8 mouse cellular contexts compared by ENCODE assay signal in the genomic region with DNA sequence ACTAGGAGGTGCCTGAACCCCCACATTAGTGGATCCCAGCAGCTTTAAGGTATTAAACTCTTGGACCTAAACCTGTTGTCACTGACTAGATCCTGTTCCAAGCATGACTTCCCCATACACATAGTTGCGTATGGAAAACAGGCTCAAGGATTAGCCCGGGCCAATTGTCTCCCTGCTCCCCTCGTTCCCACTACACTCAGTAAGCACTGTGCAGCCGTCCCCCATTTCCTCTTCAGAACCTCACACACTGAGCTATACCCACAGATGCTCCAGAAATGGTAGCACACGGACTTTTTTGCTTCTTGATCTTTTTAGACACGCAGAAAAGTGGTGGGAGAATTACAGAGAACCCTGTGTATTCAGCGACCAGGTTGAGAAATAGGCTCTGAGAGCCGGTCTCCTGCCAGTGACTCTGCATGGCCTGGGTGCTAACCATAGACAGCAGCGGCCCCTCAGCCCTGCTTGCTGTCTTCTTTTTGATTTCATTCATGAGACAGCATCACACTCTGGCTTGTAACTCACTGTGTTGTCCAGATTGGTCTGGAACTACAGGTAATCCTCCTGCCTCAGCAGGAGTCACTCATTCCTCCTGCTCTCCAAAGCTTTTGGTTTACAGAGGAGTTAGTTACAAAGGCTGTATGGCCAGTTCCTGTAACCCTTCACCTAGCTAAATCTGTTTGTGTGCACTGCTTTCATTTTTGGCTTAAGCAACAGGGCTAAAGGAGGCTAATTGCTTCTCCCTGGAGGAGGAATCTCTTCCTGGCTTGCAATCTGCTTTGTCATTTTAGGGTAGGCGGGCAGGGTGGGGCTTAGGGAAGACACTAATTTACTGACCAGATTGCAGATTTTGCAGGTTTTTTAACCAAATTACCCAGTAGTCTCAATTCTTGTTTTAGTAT. TPM values are rescaled to one million over a fixed set of nuclear protein-coding genes. Genes with fewer than 3 reads are reported as not detected.
A peak's percentile ranks its signal among the peaks of the same experiment; 100 is the strongest.
DNase-seq lines count a peak whose midpoint lies in the region; ATAC-seq and TF ChIP-seq lines count a peak whose summit lies in the region.

No protein-coding gene starts in this region.

- no peak for TF ChIP-seq CTCF in lung, adult 2 months (IDR thresholded peaks at IDR 0.05; ENCODE audit: insufficient read depth, low read length)
- no peak for TF ChIP-seq CTCF in small intestine, adult 2 months (IDR thresholded peaks at IDR 0.05; ENCODE audit: extremely low read depth, insufficient read length, insufficient replicate concordance, low read depth, low read length)

- ATAC-seq in forebrain, embryonic 15.5 days (replicated peaks): no peak
- ATAC-seq in forebrain, embryonic 16.5 days: no peak
- no peak for ATAC-seq in heart, embryonic 14.5 days (ENCODE audit: insufficient number of reproducible peaks, insufficient read depth, low FRiP score, low read depth)
- no peak for ATAC-seq in monocyte, adult 5-6 weeks (replicated peaks; ENCODE audit: insufficient number of reproducible peaks, low FRiP score, low TSS enrichment, poor library complexity, severe bottlenecking)

- peak; percentile 43 for DNase-seq in lung, postnatal 10 days
- no peak for DNase-seq in lung, adult 2 months
- no peak for DNase-seq in c-Kit-positive CD71-positive TER-119-positive erythroid progenitor cells, embryonic 14.5 days (ENCODE audit: low spot score)

- H3K27me3 ChIP-seq in forebrain, embryonic 15.5 days: no peaks in the 10 kb centered on the region
- H3K27me3 ChIP-seq in forebrain, embryonic 16.5 days (replicated peaks; ENCODE audit: control insufficient read depth, insufficient read depth, low read length): no peaks in the 10 kb centered on the region
- no peaks in the 10 kb centered on the region for H3K27me3 ChIP-seq in heart, embryonic 14.5 days (ENCODE audit: control insufficient read depth, insufficient read depth, low read length)
- H3K27me3 ChIP-seq in small intestine, adult 2 months (ENCODE audit: control insufficient read depth, insufficient read depth, low read length): no peaks in the 10 kb centered on the region

- 0 out of 2 replicates have a peak overlapping the region, but pooled peaks have one; percentile 9 for H3K27ac ChIP-seq in forebrain, embryonic 15.5 days (replicated peaks)
- no peak overlapping the region for H3K27ac ChIP-seq in forebrain, embryonic 16.5 days (ENCODE audit: low read length)
- no peak overlapping the region for H3K27ac ChIP-seq in heart, embryonic 14.5 days (replicated peaks in 1 of 2; ENCODE audit: control insufficient read depth in 1 of 2, insufficient read depth in 1 of 2, low read depth in 2 of 2, low read length in 2 of 2)
- H3K27ac ChIP-seq in small intestine, adult 2 months (ENCODE audit: insufficient read depth, low read depth, low read length): peak overlapping the region; percentile 50

- H3K9ac ChIP-seq in forebrain, embryonic 15.5 days (replicated peaks): no peak overlapping the region
- H3K9ac ChIP-seq in forebrain, embryonic 16.5 days (replicated peaks; ENCODE audit: low read depth, low read length): no peak overlapping the region
- H3K9ac ChIP-seq in heart, embryonic 14.5 days (ENCODE audit: low read length): peak overlapping the region; percentile 25

- no peak overlapping the region for H3K4me3 ChIP-seq in forebrain, embryonic 15.5 days
- no peak overlapping the region for H3K4me3 ChIP-seq in forebrain, embryonic 16.5 days (replicated peaks; ENCODE audit: low read length)
- H3K4me3 ChIP-seq in lung, adult 2 months (replicated peaks; ENCODE audit: extremely low read depth, low read depth, low read length): no peak overlapping the region
- H3K4me3 ChIP-seq in heart, embryonic 14.5 days (ENCODE audit: control insufficient read depth in 1 of 2, insufficient read depth in 1 of 2, low read depth in 1 of 2, low read length in 2 of 2): no peak overlapping the region
- H3K4me3 ChIP-seq in small intestine, adult 2 months (ENCODE audit: low read depth, low read length): no peak overlapping the region

- H3K36me3 ChIP-seq in forebrain, embryonic 15.5 days: no peaks in the 10 kb centered on the region
- H3K36me3 ChIP-seq in forebrain, embryonic 16.5 days (ENCODE audit: control insufficient read depth, insufficient read depth): no peaks in the 10 kb centered on the region; the same call in 1 of the 2 replicates
- H3K36me3 ChIP-seq in heart, embryonic 14.5 days (ENCODE audit: control insufficient read depth, insufficient read depth, low read length): 0 out of 2 replicates have a peak, but pooled peaks cover 8% of the 10 kb centered on the region
- H3K36me3 ChIP-seq in small intestine, adult 2 months (ENCODE audit: control insufficient read depth, insufficient read depth, low read length): peaks cover 2% of the 10 kb centered on the region; the same call in 1 of the 2 replicates

- H3K4me2 ChIP-seq in forebrain, embryonic 15.5 days (replicated peaks): no peak overlapping the region
- no peak overlapping the region for H3K4me2 ChIP-seq in forebrain, embryonic 16.5 days (ENCODE audit: low read length)
- no peak overlapping the region for H3K4me2 ChIP-seq in heart, embryonic 14.5 days (ENCODE audit: low read length)

- peaks cover 91% of the 10 kb centered on the region for H3K4me1 ChIP-seq in forebrain, embryonic 15.5 days
- peaks cover 77% of the 10 kb centered on the region for H3K4me1 ChIP-seq in forebrain, embryonic 16.5 days (replicated peaks; ENCODE audit: control insufficient read depth, insufficient read depth, low read length)
- peaks cover 26% of the 10 kb centered on the region for H3K4me1 ChIP-seq in lung, adult 2 months (ENCODE audit: control insufficient read depth, insufficient read depth, low read length)
- H3K4me1 ChIP-seq in heart, embryonic 14.5 days (ENCODE audit: control insufficient read depth in 2 of 2, insufficient read depth in 2 of 2, low read length in 2 of 2): peaks cover 33 to 64% of the 10 kb centered on the region in 2 experiments
- peaks cover 58% of the 10 kb centered on the region for H3K4me1 ChIP-seq in small intestine, adult 2 months (ENCODE audit: control insufficient read depth, insufficient read depth, insufficient read length, low read length)

- no peak for TF ChIP-seq POLR2A in lung, adult 2 months (IDR thresholded peaks at IDR 0.05; ENCODE audit: borderline replicate concordance, extremely low read depth, low read depth, low read length)
- TF ChIP-seq POLR2A in small intestine, adult 2 months (IDR thresholded peaks at IDR 0.05; ENCODE audit: low read depth, low read length): no peak

- 67% methylated on average over 10 of the region's 10 CpGs for WGBS in forebrain, embryonic 15.5 days
- WGBS in forebrain, embryonic 16.5 days: 58% methylated on average over 10 of the region's 10 CpGs
- WGBS in lung, adult 2 months: 59% methylated on average over 10 of the region's 10 CpGs
- 81% methylated on average over 10 of the region's 10 CpGs for WGBS in heart, embryonic 14.5 days
- 52% methylated on average over 10 of the region's 10 CpGs for WGBS in small intestine, adult 2 months

- H3K9me3 ChIP-seq in forebrain, embryonic 15.5 days: no peaks in the 10 kb centered on the region
- no peaks in the 10 kb centered on the region for H3K9me3 ChIP-seq in forebrain, embryonic 16.5 days (ENCODE audit: control insufficient read depth, low read length)
- H3K9me3 ChIP-seq in heart, embryonic 14.5 days (ENCODE audit: control insufficient read depth, low read length): no peaks in the 10 kb centered on the region

RNA-seq across cellular contexts. Expression of a gene that starts 4.9 kb away (rescaled TPM):
- polyA plus RNA-seq in forebrain, embryonic 15.5 days (2015; fragmentation: Nextera tagmentation; extraction: Ambion mirVana): 141 and 169 TPM in 2 replicates
- 165 and 223 TPM in 2 replicates for polyA plus RNA-seq in forebrain, embryonic 16.5 days (2015; fragmentation: Nextera tagmentation; extraction: Ambion mirVana)
- 993 and 1,289 TPM in 2 replicates for polyA plus RNA-seq in lung, adult 2 months (2012; rRNA removed)
- polyA plus RNA-seq in heart, embryonic 14.5 days (2014; fragmentation: Nextera tagmentation; extraction: Ambion mirVana): 88.7 and 98.1 TPM in 2 replicates
- polyA plus RNA-seq in small intestine, adult 2 months (2012; rRNA removed): 306 and 443 TPM in 2 replicates
- total RNA-seq in monocyte, adult 5-6 weeks (2017): 1,204 to 1,488 TPM (median 1,482 TPM) in 3 replicates

Comparison
In these comparisons a context has a peak if more than half of its experiments do, and no peak if none do; other contexts are left out.
1. H3K27ac ChIP-seq: peak in forebrain, embryonic 15.5 days (single experiment) and small intestine, adult 2 months (single experiment); none in forebrain, embryonic 16.5 days (single experiment) and heart, embryonic 14.5 days (0 of 2).